Mouse (Mus musculus): ENCODE measurements around the gene Prr36. TPM values are rescaled to one million over a fixed set of nuclear protein-coding genes. Genes with fewer than 3 reads are reported as not detected.

Prr36 gene
- polyA plus RNA-seq, 1 experiment from 2014 or later, result 0.52 TPM

DNA sequence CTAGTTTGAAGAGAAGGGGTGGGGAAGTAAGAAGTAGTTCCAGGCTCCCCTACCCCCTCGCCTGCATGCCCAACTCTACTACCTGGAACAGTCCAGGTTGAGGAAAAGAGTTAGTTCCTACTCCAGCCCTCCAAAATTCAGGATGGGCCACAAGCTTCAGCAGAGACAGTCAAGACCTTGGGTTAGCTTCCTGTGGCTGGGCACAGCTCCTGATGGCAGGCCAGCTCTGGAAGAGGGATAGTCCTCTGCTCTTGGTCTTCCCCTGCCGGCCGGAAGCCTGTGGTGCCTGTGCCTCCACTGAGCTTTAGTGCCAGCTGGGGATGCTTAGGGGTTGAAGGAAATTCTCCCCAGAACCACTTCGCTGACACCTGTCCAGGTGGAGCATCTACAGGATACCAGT, 9.1 kb upstream of the Prr36 start:
- H3K4me1 ChIP-seq (replicated peaks; ENCODE audit: control insufficient read depth, insufficient read depth), result no peaks in the 10 kb centered on the region
- peak overlapping the region; percentile 46 for H3K4me3 ChIP-seq (ENCODE audit: low read depth, low read length)
- TF ChIP-seq CTCF (IDR thresholded peaks at IDR 0.05; ENCODE audit: low read depth) (peak; percentile 26), EP300 (optimal IDR thresholded peaks at IDR 0.05) (no peak)
- no peak overlapping the region for H3K27ac ChIP-seq (replicated peaks)
- WGBS, result 31% methylated on average over 4 of the region's 4 CpGs
- H3K9ac ChIP-seq (ENCODE audit: low read length), result peak overlapping the region; percentile 71; the same call in 1 of the 2 replicates
- H3K36me3 ChIP-seq (ENCODE audit: control insufficient read depth, insufficient read depth, low read length), result no peaks in the 10 kb centered on the region
- DNase-seq (ENCODE audit: low spot score), result no peak
- peak overlapping the region; percentile 66 for H3K4me2 ChIP-seq (replicated peaks; ENCODE audit: low read depth)
- H3K9me3 ChIP-seq (ENCODE audit: control insufficient read depth, low read length), result no peaks in the 10 kb centered on the region
- no peaks in the 10 kb centered on the region for H3K27me3 ChIP-seq (ENCODE audit: control insufficient read depth, insufficient read depth, low read length)
- ATAC-seq (ENCODE audit: low FRiP score, low TSS enrichment), result peak; percentile 25; the same call in 1 of the 2 replicates

DNA sequence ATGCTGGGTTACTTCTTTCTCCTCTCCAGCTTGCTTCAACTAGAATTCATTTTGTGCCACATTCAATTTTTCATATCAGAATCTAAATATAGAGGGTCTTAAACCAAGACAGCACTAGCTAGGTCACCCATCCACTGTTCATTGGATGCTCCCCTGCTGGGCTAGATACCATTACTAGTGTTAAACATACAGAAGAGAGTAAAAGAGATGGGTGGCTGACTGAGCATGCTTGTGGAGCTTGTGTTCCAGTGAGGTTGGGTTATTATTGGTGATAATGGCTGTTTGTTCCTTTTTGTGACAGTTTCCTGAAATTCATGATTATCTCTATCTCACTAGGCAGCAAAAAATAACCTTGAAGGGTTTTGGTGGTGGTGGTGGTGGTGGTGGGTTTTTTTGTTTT, 4.8 kb upstream of the Prr36 start:
- Histone ChIP-seq H3K4me2 (replicated peaks; ENCODE audit: low read depth) (no peak overlapping the region), H3K36me3 (ENCODE audit: control insufficient read depth, insufficient read depth, low read length) (no peaks in the 10 kb centered on the region), H3K9me3 (ENCODE audit: control insufficient read depth, low read length) (no peaks in the 10 kb centered on the region), H3K4me3 (ENCODE audit: low read depth, low read length) (no peak overlapping the region), H3K4me1 (replicated peaks; ENCODE audit: control insufficient read depth, insufficient read depth) (no peaks in the 10 kb centered on the region), H3K9ac (ENCODE audit: low read length) (no peak overlapping the region), H3K27ac (replicated peaks) (no peak overlapping the region), H3K27me3 (ENCODE audit: control insufficient read depth, insufficient read depth, low read length) (peaks cover 3% of the 10 kb centered on the region; the same call in 1 of the 2 replicates)
- DNase-seq (ENCODE audit: low spot score), result no peak
- TF ChIP-seq CTCF (IDR thresholded peaks at IDR 0.05; ENCODE audit: low read depth), result no peak
- TF ChIP-seq EP300 (optimal IDR thresholded peaks at IDR 0.05), result no peak
- ATAC-seq (ENCODE audit: low FRiP score, low TSS enrichment), result no peak

- WGBS, result 77% methylated on average over 3 of the region's 3 CpGs
- TF ChIP-seq EP300 (optimal IDR thresholded peaks at IDR 0.05), result no peak
- no peak overlapping the region for H3K27ac ChIP-seq (replicated peaks)
Measured at GRCm38 (mm10) chr8:4219617-4220016, 2.4 kb upstream of the Prr36 start.

DNA sequence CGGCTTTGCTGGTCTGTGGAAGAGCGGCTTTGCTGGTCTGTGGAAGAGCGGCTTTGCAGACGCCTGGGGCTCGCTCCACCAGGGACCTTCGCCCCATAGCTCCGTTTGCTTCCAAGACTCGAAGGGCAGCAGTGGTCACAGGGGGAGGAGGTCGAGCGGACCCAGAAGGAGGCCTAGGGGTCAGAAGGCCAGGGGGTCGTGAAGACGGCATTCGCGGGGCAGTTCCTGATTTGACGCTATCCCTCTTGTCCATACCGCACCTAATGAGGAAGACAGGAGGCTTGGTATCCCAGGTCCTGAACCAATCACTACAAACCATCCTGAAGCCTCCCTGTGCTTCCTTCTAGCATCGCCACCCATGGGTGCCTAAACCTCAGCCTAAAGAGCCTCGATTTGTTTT, 963 bp downstream of the Prr36 start:
- Histone ChIP-seq H3K27ac (replicated peaks) (no peak overlapping the region), H3K4me3 (ENCODE audit: low read depth, low read length) (peak overlapping the region; percentile 42), H3K27me3 (ENCODE audit: control insufficient read depth, insufficient read depth, low read length) (peaks cover 6% of the 10 kb centered on the region; the same call in 1 of the 2 replicates), H3K4me1 (replicated peaks; ENCODE audit: control insufficient read depth, insufficient read depth) (0 out of 2 replicates have a peak, but pooled peaks cover 3% of the 10 kb centered on the region), H3K9me3 (ENCODE audit: control insufficient read depth, low read length) (no peaks in the 10 kb centered on the region), H3K9ac (ENCODE audit: low read length) (no peak overlapping the region), H3K4me2 (replicated peaks; ENCODE audit: low read depth) (peak overlapping the region; percentile 72), H3K36me3 (ENCODE audit: control insufficient read depth, insufficient read depth, low read length) (no peaks in the 10 kb centered on the region)
- 15% methylated on average over 18 of the region's 18 CpGs for WGBS
- ATAC-seq (ENCODE audit: low FRiP score, low TSS enrichment) (no peak), DNase-seq (ENCODE audit: low spot score) (no peak)
- TF ChIP-seq CTCF (IDR thresholded peaks at IDR 0.05; ENCODE audit: low read depth) (no peak), EP300 (optimal IDR thresholded peaks at IDR 0.05) (no peak)

More at GRCm38 (mm10) chr8:4219617-4220016, 2.4 kb upstream of the Prr36 start:
- H3K9me3 ChIP-seq (ENCODE audit: control insufficient read depth, low read length), result no peaks in the 10 kb centered on the region
- H3K4me1 ChIP-seq (replicated peaks; ENCODE audit: control insufficient read depth, insufficient read depth), result no peaks in the 10 kb centered on the region
- no peaks in the 10 kb centered on the region for H3K36me3 ChIP-seq (ENCODE audit: control insufficient read depth, insufficient read depth, low read length)
- ATAC-seq (ENCODE audit: low FRiP score, low TSS enrichment), result no peak
- H3K27me3 ChIP-seq (ENCODE audit: control insufficient read depth, insufficient read depth, low read length), result peaks cover 6% of the 10 kb centered on the region; the same call in 1 of the 2 replicates
- no peak overlapping the region for H3K4me2 ChIP-seq (replicated peaks; ENCODE audit: low read depth)
- no peak overlapping the region for H3K9ac ChIP-seq (ENCODE audit: low read length)
- no peak for DNase-seq (ENCODE audit: low spot score)
- H3K4me3 ChIP-seq (ENCODE audit: low read depth, low read length), result no peak overlapping the region

DNA sequence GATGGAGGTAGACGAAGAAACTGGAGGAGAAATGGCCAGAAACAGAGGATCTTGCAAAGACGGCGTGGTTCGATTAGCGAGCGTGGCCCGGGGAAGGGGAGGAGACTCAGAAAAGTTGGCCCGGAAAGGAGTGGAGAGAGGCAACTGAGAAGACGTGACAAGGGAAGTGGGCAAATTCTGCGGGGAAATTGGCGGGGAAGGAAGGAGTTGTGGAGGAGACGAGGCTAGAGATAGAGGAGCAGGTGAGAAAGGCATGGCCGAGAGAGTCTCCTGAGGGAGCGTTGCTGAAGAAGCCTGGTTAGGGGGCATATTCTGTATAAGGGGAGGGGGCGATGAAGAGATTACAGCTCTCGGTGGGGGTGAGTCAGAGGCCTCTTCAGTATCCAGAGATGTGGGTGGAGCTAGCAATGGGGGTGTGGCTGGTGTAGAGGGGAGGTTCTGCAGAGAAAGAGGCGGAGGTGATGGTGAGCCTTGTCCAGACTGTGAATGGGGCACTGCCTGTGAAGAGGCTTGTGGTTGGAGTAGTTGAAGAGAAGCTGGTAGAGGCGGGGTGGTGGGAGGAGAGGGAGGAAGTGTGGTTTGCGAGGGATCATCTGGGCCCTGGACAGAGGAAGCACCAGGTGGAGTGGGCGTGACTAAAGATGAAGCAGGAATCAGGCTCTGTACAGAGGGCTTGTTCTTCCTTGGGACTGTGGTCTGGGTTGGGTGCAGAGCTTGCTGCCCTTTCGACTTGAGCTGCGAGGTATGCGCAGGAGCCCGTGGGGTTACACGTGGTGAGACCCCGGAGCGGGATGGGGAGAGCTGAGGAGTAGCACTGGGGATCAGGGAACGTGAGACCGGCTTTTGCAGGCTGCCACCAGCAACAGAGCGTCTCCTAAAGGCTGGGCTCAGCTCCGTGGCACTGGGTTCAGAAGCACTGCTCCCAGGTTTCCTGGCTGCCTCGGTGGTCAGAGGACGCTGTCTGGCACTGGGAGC, 3.0 kb downstream of the Prr36 start:
- ATAC-seq (ENCODE audit: low FRiP score, low TSS enrichment), result peak; percentile 78
- H3K27ac ChIP-seq (replicated peaks), result no peak overlapping the region
- peaks cover 6% of the 10 kb centered on the region; the same call in 1 of the 2 replicates for H3K27me3 ChIP-seq (ENCODE audit: control insufficient read depth, insufficient read depth, low read length)
- WGBS, result 11% methylated on average over 33 of the region's 33 CpGs
- 0 out of 2 replicates have a peak, but pooled peaks cover 3% of the 10 kb centered on the region for H3K4me1 ChIP-seq (replicated peaks; ENCODE audit: control insufficient read depth, insufficient read depth)
- peak overlapping the region; percentile 35 for H3K4me3 ChIP-seq (ENCODE audit: low read depth, low read length)
- H3K36me3 ChIP-seq (ENCODE audit: control insufficient read depth, insufficient read depth, low read length), result no peaks in the 10 kb centered on the region
- TF ChIP-seq CTCF (IDR thresholded peaks at IDR 0.05; ENCODE audit: low read depth) (no peak), EP300 (optimal IDR thresholded peaks at IDR 0.05) (no peak)
- DNase-seq (ENCODE audit: low spot score), result peak; percentile 73
- H3K9me3 ChIP-seq (ENCODE audit: control insufficient read depth, low read length), result no peaks in the 10 kb centered on the region
- H3K4me2 ChIP-seq (replicated peaks; ENCODE audit: low read depth), result peak overlapping the region; percentile 78
- H3K9ac ChIP-seq (ENCODE audit: low read length), result no peak overlapping the region; the same call in 1 of the 2 replicates

All from stomach, postnatal 0 days (tissue).